Mouse (Mus musculus) embryo, embryonic 10 days (tissue): ENCODE results near the gene Cdkal1.
A peak's percentile ranks its signal among the peaks of the same experiment; 100 is the strongest.

ENCODE experiments used
- DNase-seq: peaks from one replicate; pipeline ENCODE4 v3.0.0-alpha.2; 2015; ENCODE audit warnings: low spot score

Cdkal1 gene

GRCm38 (mm10) chr13:29233970-29234369 is 621.5 kb downstream of the Cdkal1 start:
- DNase-seq: no peak

GRCm38 (mm10) chr13:29232681-29233080 is 622.8 kb downstream of the Cdkal1 start:
- peak; percentile 20 for DNase-seq

- DNase-seq: no peak
Measured at GRCm38 (mm10) chr13:29224815-29225214, 630.7 kb downstream of the Cdkal1 start.

GRCm38 (mm10) chr13:29222261-29222838 is 633.1 kb downstream of the Cdkal1 start:
- DNase-seq: peak; percentile 81

- DNase-seq: no peak
Measured at GRCm38 (mm10) chr13:29221646-29222045, 633.8 kb downstream of the Cdkal1 start.

- no peak for DNase-seq
Measured at GRCm38 (mm10) chr13:29218594-29219230, 636.8 kb downstream of the Cdkal1 start.

GRCm38 (mm10) chr13:29210159-29211021 is 645.1 kb downstream of the Cdkal1 start:
- DNase-seq: peak; percentile 72

- DNase-seq: no peak
Measured at GRCm38 (mm10) chr13:29208749-29209148, 646.7 kb downstream of the Cdkal1 start.

GRCm38 (mm10) chr13:29203856-29204255 is 651.6 kb downstream of the Cdkal1 start:
- no peak for DNase-seq

GRCm38 (mm10) chr13:29203426-29203825 is 652.0 kb downstream of the Cdkal1 start:
- no peak for DNase-seq

GRCm38 (mm10) chr13:29202562-29202961 is 652.9 kb downstream of the Cdkal1 start:
- DNase-seq: no peak

GRCm38 (mm10) chr13:29199679-29200078 is 655.8 kb downstream of the Cdkal1 start:
- DNase-seq: peak; percentile 32

GRCm38 (mm10) chr13:29196798-29197498 is 658.5 kb downstream of the Cdkal1 start:
- DNase-seq: no peak

GRCm38 (mm10) chr13:29195722-29196121 is 659.8 kb downstream of the Cdkal1 start:
- DNase-seq: no peak

- DNase-seq: no peak
Measured at GRCm38 (mm10) chr13:29194946-29195345, 660.5 kb downstream of the Cdkal1 start.

- no peak for DNase-seq
Measured at GRCm38 (mm10) chr13:29192697-29193096, 662.8 kb downstream of the Cdkal1 start.

- DNase-seq: peak; percentile 16
Measured at GRCm38 (mm10) chr13:29190548-29190947, 664.9 kb downstream of the Cdkal1 start.

- no peak for DNase-seq
Measured at GRCm38 (mm10) chr13:29186748-29187147, 668.7 kb downstream of the Cdkal1 start.

- DNase-seq: no peak
Measured at GRCm38 (mm10) chr13:29185545-29185944, 669.9 kb downstream of the Cdkal1 start.

GRCm38 (mm10) chr13:29184545-29184944 is 670.9 kb downstream of the Cdkal1 start:
- DNase-seq: no peak

GRCm38 (mm10) chr13:29179861-29180260 is 675.6 kb downstream of the Cdkal1 start:
- no peak for DNase-seq

- no peak for DNase-seq
Measured at GRCm38 (mm10) chr13:29179260-29179659, 676.2 kb downstream of the Cdkal1 start.
